Mouse (Mus musculus) limb, embryonic 15.5 days (tissue): ENCODE results near the gene Pex14. TPM values are rescaled to one million over a fixed set of nuclear protein-coding genes. Genes with fewer than 3 reads are reported as not detected.
A peak's percentile ranks its signal among the peaks of the same experiment; 100 is the strongest.

Source experiments
- ATAC-seq: fragments of 200-750 bp; cut with Nextera tagmentation; 2 replicates; pipeline ENCODE4 v1.8.0; 2017; ENCODE audit warnings: low read depth, moderate TSS enrichment; ENCODE audit not compliant: insufficient number of reproducible peaks, low FRiP score, low TSS enrichment
- H3K27ac ChIP-seq: fragments of 300-500 bp; sonication (generic); 2 replicates; pipeline ENCODE4 v1.5.1; 2015; ENCODE audit warnings: moderate library complexity, mild to moderate bottlenecking, inconsistent platforms
- H3K27me3 ChIP-seq: fragments of 300-500 bp; sonication (generic); 2 replicates; pipeline ENCODE4 v1.6.1; 2015; ENCODE audit warnings: inconsistent platforms
- H3K36me3 ChIP-seq: fragments of 300-500 bp; sonication (generic); 2 replicates; pipeline ENCODE4 v1.6.1; 2015; ENCODE audit warnings: inconsistent platforms
- H3K4me1 ChIP-seq: fragments of 300-500 bp; sonication (generic); 2 replicates; pipeline ENCODE4 v1.6.1; 2015; ENCODE audit warnings: inconsistent platforms
- H3K4me2 ChIP-seq: fragments of 300-500 bp; sonication (generic); 2 replicates; pipeline ENCODE4 v1.6.1; 2015; ENCODE audit warnings: mild to moderate bottlenecking, inconsistent platforms
- H3K4me3 ChIP-seq: fragments of 300-500 bp; sonication (generic); 2 replicates; pipeline ENCODE4 v1.5.1; 2015; ENCODE audit warnings: mild to moderate bottlenecking, inconsistent platforms
- H3K9ac ChIP-seq: fragments of 300-500 bp; sonication (generic); 2 replicates; pipeline ENCODE4 v1.6.1; 2015; ENCODE audit warnings: inconsistent platforms
- H3K9me3 ChIP-seq: fragments of 300-500 bp; sonication (generic); 2 replicates; pipeline ENCODE4 v1.6.1; 2016; ENCODE audit warnings: inconsistent platforms
- WGBS: fragments of 180-500 bp; shearing (Covaris S2); methylation state at CpG from one replicate; pipeline ENCODE4 v1.1.7; 2015; 5-methylcytosine and 5-hydroxymethylcytosine counted together
- polyA plus RNA-seq: library from polyadenylated mRNA; unstranded; fragments of >200 nt; fragmentation: Nextera tagmentation; extraction: Ambion mirVana; gene quantifications from 2 replicates; pipeline ENCODE4 v1.2.1, GENCODE M21; 2015

Gene Pex14
- polyA plus RNA-seq, 1 experiment from 2014 or later: 45.6 TPM

DNA sequence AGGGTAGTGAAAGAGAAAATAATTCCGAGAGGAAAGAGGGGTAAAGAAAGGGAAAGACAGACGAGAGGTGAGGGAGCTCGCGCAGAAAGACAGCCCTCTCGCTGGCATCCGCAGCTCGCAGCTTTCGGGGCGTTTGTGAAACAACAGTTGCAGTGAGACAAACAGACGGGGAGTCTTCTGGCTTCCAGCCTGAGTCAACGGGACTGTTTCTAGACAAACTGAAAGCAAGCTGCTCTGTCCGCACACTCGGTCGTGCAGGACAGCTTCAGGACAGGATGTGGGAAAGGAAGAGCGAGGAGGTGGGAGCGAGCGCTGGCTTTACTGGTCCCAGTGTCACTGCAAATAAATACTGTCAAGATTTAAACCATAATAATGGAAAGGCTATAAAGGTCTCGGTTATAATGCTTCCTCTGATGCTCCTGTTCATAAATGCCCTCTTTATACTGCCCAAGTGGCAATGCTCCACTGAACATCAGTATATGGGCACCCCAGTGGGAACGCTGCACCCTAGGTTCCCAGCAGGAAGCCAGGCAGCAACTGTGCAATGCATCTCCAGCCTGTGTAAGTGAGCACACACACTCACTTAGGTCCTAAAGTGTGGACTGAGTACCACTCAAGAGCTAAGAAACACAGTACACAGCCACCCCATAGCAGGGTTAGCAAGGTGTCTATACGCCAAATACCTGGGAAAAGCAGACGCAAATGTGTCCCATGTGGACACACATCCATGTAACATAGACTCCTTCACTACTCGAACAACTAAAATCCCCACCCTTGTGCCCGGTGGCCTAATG is 35.4 kb downstream of the Pex14 start:
- H3K4me1 ChIP-seq: peaks cover 26% of the 10 kb centered on the region; the same call in 1 of the 2 replicates
- no peak overlapping the region for H3K9ac ChIP-seq
- WGBS: 84% methylated on average over 23 of the region's 23 CpGs
- no peaks in the 10 kb centered on the region; the same call in 1 of the 2 replicates for H3K27me3 ChIP-seq
- no peak overlapping the region for H3K4me2 ChIP-seq
- no peaks in the 10 kb centered on the region for H3K36me3 ChIP-seq
- no peak for ATAC-seq
- no peak overlapping the region for H3K4me3 ChIP-seq
- no peak overlapping the region for H3K27ac ChIP-seq
- H3K9me3 ChIP-seq: no peaks in the 10 kb centered on the region

DNA sequence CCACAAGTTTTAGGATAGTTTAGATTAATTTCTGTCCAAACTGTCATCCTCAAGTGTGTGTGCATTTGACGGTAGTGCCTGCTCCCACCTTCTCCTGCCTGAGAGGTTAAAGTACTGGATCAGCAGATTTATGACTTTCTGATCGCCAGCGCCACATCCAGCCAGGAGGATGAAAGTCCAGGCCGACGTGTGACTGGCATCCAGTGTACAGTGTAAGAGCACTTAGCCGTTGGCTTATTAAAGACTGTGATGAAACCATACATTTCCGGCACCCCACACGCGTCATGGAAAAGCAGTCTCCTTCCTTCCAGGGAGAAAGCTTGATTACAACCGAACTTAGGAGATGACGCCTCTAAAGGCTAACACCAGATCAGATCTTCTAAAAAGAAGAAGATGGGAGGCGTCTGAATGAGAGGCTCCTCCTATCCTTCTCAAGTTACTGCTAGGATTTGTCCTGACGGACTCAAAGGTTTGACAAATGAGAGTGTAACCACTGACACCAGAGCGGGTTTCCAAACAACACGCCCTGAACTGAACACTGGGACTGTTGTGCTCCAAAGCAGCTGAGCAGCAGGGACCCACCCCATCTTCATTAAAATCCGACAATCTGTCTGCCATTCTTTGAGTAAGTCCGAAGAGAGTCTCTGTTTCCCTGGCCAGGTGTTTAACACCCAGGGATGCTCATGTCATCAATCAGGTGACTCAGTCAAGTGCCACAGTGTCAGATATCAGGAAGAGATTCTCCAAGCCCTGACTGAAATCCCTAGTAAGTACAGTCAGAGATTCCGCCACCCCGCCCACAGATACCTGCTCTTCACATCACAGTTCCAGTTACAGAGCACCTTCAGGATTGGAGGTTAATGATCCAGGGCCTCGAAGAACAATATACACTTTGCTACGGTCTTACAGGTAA is 37.0 kb downstream of the Pex14 start:
- peaks cover 39% of the 10 kb centered on the region for H3K4me1 ChIP-seq

GRCm38 (mm10) chr4:149061432-149061718 is 38.3 kb downstream of the Pex14 start:
- ATAC-seq: no peak
- peaks cover 38% of the 10 kb centered on the region for H3K4me1 ChIP-seq
- WGBS: 65% methylated on average over 13 of the region's 13 CpGs

More for the DNA sequence above, 37.0 kb downstream of the Pex14 start:
- H3K4me2 ChIP-seq: no peak overlapping the region
- no peaks in the 10 kb centered on the region for H3K9me3 ChIP-seq
- H3K27me3 ChIP-seq: no peaks in the 10 kb centered on the region; the same call in 1 of the 2 replicates
- ATAC-seq: no peak
- H3K9ac ChIP-seq: no peak overlapping the region
- H3K36me3 ChIP-seq: no peaks in the 10 kb centered on the region
- no peak overlapping the region for H3K27ac ChIP-seq
- H3K4me3 ChIP-seq: no peak overlapping the region
- WGBS: 44% methylated on average over 21 of the region's 21 CpGs

DNA sequence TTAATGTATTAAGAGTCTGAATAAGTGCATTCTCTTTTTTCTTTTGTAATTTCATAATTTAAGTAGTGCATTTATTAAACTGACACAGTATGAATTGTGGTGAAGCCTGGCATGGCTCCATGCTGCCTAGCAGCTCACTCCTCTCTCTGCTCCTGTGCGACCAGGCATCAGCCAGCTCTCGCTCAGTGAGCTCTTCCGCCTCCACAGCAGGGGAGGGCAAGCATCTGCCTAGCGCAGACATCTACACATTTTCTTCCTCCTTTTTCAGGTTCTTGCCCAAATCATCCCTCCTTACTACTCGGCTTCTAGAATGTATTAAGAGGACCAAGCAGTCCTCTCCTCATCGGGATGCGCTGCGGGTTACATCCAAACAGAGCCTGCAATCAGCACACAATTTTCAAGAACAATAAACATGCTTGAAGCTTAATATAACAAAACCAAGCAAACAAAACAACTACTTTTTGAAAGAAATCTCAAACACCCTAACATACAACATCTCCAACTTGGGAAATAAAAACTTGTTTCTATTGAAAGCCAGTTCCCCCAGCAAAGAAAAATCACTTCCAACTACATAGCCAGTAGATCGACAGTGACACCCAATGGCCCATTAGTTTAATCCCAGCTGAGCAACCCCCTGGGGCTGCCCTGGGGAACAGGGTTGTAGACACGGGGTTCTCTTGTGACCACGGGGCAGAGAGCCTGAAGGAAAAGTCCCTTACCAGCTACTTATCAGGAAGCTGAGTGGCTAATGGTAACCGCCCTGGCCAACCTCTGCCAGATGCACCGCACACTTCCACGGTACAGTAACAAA is 38.9 kb downstream of the Pex14 start:
- Histone ChIP-seq H3K27me3 (no peaks in the 10 kb centered on the region; the same call in 1 of the 2 replicates), H3K4me2 (no peak overlapping the region), H3K9ac (no peak overlapping the region), H3K4me3 (no peak overlapping the region), H3K9me3 (no peaks in the 10 kb centered on the region), H3K27ac (no peak overlapping the region), H3K4me1 (peaks cover 40% of the 10 kb centered on the region), H3K36me3 (no peaks in the 10 kb centered on the region)
- no peak for ATAC-seq
- 56% methylated on average over 14 of the region's 14 CpGs for WGBS

More at GRCm38 (mm10) chr4:149061432-149061718, 38.3 kb downstream of the Pex14 start:
- no peaks in the 10 kb centered on the region for H3K9me3 ChIP-seq
- no peak overlapping the region for H3K27ac ChIP-seq
- no peak overlapping the region for H3K4me2 ChIP-seq
- no peak overlapping the region for H3K9ac ChIP-seq
- no peak overlapping the region for H3K4me3 ChIP-seq
- no peaks in the 10 kb centered on the region for H3K36me3 ChIP-seq
- H3K27me3 ChIP-seq: no peaks in the 10 kb centered on the region; the same call in 1 of the 2 replicates

DNA sequence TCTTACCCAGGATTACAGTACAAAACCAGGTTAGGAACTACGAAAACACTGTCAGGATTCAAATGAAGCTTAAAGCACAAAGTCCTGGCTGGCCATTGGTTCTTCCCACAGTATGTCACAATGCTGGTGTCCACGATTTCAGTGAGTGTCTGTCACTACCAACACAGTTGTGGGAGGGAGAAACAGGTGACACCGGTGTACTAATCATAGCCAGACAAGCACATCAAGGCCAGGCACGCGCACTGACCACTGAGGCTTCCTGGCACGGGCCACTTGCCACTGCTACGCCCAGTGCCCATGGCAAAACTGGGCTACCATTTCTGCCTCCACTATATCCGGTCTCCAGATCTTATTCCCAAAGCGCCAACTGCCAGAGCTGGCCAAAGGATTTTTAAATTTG is 40.0 kb downstream of the Pex14 start:
- H3K36me3 ChIP-seq: no peaks in the 10 kb centered on the region
- H3K27ac ChIP-seq: no peak overlapping the region
- H3K4me3 ChIP-seq: no peak overlapping the region
- peaks cover 42% of the 10 kb centered on the region for H3K4me1 ChIP-seq
- WGBS: 83% methylated on average over 9 of the region's 9 CpGs
- no peaks in the 10 kb centered on the region; the same call in 1 of the 2 replicates for H3K27me3 ChIP-seq
- no peaks in the 10 kb centered on the region for H3K9me3 ChIP-seq
- no peak overlapping the region for H3K9ac ChIP-seq
- no peak for ATAC-seq
- H3K4me2 ChIP-seq: no peak overlapping the region

DNA sequence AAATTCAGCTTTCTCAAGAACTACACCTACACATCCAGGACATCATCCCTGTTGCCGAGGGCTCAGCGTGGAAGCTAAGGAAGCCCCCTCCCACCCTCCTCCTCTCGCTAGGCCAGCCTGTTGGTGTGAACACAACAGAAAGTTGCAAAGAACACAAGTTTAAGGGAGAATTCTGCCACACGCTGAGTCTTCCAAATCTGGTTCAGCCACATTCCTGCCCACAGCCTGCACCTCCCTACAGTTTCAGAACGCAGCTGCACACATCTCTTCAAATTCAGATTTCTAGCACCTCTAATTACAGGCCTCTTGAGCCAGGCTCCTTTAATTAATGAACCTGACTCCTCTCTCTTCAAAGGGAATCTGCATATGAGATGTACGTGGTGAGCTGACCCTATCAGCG is 41.4 kb downstream of the Pex14 start:
- Histone ChIP-seq H3K36me3 (no peaks in the 10 kb centered on the region), H3K4me2 (no peak overlapping the region), H3K27ac (peak overlapping the region; percentile 65), H3K4me1 (peaks cover 45% of the 10 kb centered on the region), H3K4me3 (no peak overlapping the region), H3K9me3 (no peaks in the 10 kb centered on the region), H3K9ac (no peak overlapping the region), H3K27me3 (no peaks in the 10 kb centered on the region; the same call in 1 of the 2 replicates)
- no peak for ATAC-seq
- WGBS: 59% methylated on average over 7 of the region's 7 CpGs

DNA sequence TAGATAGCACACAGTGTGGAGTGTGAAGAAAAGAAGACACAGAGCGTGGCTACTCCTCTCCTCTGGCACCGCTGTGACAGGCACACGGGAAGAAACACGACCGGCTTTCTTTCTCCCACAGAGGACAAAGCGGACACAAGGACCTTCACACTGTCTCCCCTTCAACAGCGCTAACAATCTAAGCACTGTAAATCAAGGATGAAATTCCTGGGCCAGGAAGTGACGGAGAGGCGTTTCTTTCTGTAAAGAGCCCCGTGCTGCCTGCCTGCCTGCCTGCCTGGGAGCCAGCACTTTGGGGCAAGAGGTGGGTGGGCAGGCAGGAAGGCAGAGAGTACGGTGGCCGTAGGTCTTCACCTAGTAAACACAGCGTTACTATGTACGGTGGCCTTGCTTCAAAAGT is 42.2 kb downstream of the Pex14 start:
- no peaks in the 10 kb centered on the region for H3K36me3 ChIP-seq
- H3K4me3 ChIP-seq: no peak overlapping the region
- ATAC-seq: no peak
- peaks cover 39% of the 10 kb centered on the region for H3K4me1 ChIP-seq
- H3K9ac ChIP-seq: no peak overlapping the region
- 0 out of 2 replicates have a peak overlapping the region, but pooled peaks have one; percentile 65 for H3K27ac ChIP-seq
- peaks cover 6% of the 10 kb centered on the region; the same call in 1 of the 2 replicates for H3K27me3 ChIP-seq
- H3K4me2 ChIP-seq: no peak overlapping the region
- 41% methylated on average over 14 of the region's 14 CpGs for WGBS
- no peaks in the 10 kb centered on the region for H3K9me3 ChIP-seq

DNA sequence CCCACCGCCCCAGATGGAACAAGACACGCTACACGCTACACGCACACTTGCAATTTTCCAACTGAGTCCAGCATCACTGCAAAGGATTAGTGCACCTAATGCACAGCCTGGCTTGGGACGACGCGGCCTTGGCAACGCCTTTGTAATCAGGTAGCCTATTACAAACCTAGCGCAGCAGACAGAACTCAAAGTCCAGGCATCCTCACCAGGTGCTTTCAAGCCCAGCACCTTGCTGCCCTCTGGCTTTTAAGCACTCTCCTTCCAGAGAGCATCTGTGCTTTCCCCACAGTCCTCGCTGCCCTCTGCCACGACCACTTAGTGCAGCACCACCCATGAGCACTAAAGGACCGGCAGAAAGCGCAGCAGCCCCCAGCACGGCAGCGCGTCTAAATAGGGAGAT is 42.7 kb downstream of the Pex14 start:
- ATAC-seq: no peak

GRCm38 (mm10) chr4:149055847-149056246 is 43.8 kb downstream of the Pex14 start:
- ATAC-seq: no peak
- Histone ChIP-seq H3K27ac (no peak overlapping the region), H3K4me3 (no peak overlapping the region), H3K36me3 (no peaks in the 10 kb centered on the region), H3K27me3 (peaks cover 6% of the 10 kb centered on the region; the same call in 1 of the 2 replicates), H3K4me2 (no peak overlapping the region), H3K4me1 (peaks cover 28% of the 10 kb centered on the region), H3K9ac (no peak overlapping the region), H3K9me3 (no peaks in the 10 kb centered on the region)
- 58% methylated on average over 6 of the region's 6 CpGs for WGBS

More for the DNA sequence above, 42.7 kb downstream of the Pex14 start:
- peaks cover 34% of the 10 kb centered on the region for H3K4me1 ChIP-seq
- H3K9ac ChIP-seq: no peak overlapping the region
- no peak overlapping the region for H3K4me2 ChIP-seq
- H3K4me3 ChIP-seq: no peak overlapping the region
- no peaks in the 10 kb centered on the region for H3K36me3 ChIP-seq
- WGBS: 76% methylated on average over 16 of the region's 16 CpGs
- no peak overlapping the region for H3K27ac ChIP-seq
- no peaks in the 10 kb centered on the region for H3K9me3 ChIP-seq
- H3K27me3 ChIP-seq: peaks cover 6% of the 10 kb centered on the region; the same call in 1 of the 2 replicates

- H3K4me2 ChIP-seq: peak overlapping the region; percentile 1; the same call in 1 of the 2 replicates
- peaks cover 16% of the 10 kb centered on the region; the same call in 1 of the 2 replicates for H3K27me3 ChIP-seq
- 6% methylated on average over 16 of the region's 16 CpGs for WGBS
- H3K9ac ChIP-seq: no peak overlapping the region
- H3K27ac ChIP-seq: 0 out of 2 replicates have a peak overlapping the region, but pooled peaks have one; percentile 1
- H3K4me3 ChIP-seq: no peak overlapping the region
- no peaks in the 10 kb centered on the region for H3K36me3 ChIP-seq
- no peaks in the 10 kb centered on the region for H3K9me3 ChIP-seq
- peaks cover 35% of the 10 kb centered on the region for H3K4me1 ChIP-seq
- ATAC-seq: peak; percentile 35; the same call in 1 of the 2 replicates
Observed at GRCm38 (mm10) chr4:149049351-149050159, 50.1 kb downstream of the Pex14 start.
